Mouse (Mus musculus) embryonic facial prominence, embryonic 15.5 days (tissue): Measurements from ENCODE around the gene B4galt2. TPM values are rescaled to one million over a fixed set of nuclear protein-coding genes. Genes with fewer than 3 reads are reported as not detected.

Source experiments
- ATAC-seq: fragments of 200-750 bp; cut with Nextera tagmentation; 2 replicates; pipeline ENCODE4 v1.8.0; 2017; ENCODE audit warnings: low read depth, moderate TSS enrichment; ENCODE audit not compliant: insufficient number of reproducible peaks, low FRiP score, low TSS enrichment
- H3K27ac ChIP-seq: fragments of 300-500 bp; sonication (generic); replicated peaks from 2 replicates; pipeline ENCODE4 v1.5.1; 2015; ENCODE audit warnings: mild to moderate bottlenecking, inconsistent platforms
- H3K27me3 ChIP-seq: fragments of 300-500 bp; sonication (generic); 2 replicates; pipeline ENCODE4 v1.6.1; 2015; ENCODE audit warnings: inconsistent platforms
- H3K36me3 ChIP-seq: fragments of 300-500 bp; sonication (generic); 2 replicates; pipeline ENCODE4 v1.6.1; 2015; ENCODE audit warnings: mild to moderate bottlenecking, inconsistent platforms
- H3K4me1 ChIP-seq: fragments of 300-500 bp; sonication (generic); 2 replicates; pipeline ENCODE4 v1.6.1; 2015; ENCODE audit warnings: inconsistent platforms
- H3K4me2 ChIP-seq: fragments of 300-500 bp; sonication (generic); replicated peaks from 2 replicates; pipeline ENCODE4 v1.6.1; 2015; ENCODE audit warnings: mild to moderate bottlenecking, inconsistent platforms
- H3K4me3 ChIP-seq: fragments of 300-500 bp; sonication (generic); replicated peaks from 2 replicates; pipeline ENCODE4 v1.5.1; 2015; ENCODE audit warnings: mild to moderate bottlenecking, inconsistent platforms
- H3K9ac ChIP-seq: fragments of 300-500 bp; sonication (generic); 2 replicates; pipeline ENCODE4 v1.6.1; 2015; ENCODE audit warnings: inconsistent platforms
- H3K9me3 ChIP-seq: fragments of 300-500 bp; sonication (generic); replicated peaks from 2 replicates; pipeline ENCODE4 v1.6.1; 2016; ENCODE audit warnings: inconsistent platforms
- WGBS: fragments of 180-500 bp; shearing (Covaris S2); methylation state at CpG from one replicate; pipeline ENCODE4 v1.1.7; 2015; 5-methylcytosine and 5-hydroxymethylcytosine counted together
- polyA plus RNA-seq: library from polyadenylated mRNA; unstranded; fragments of >200 nt; fragmentation: Nextera tagmentation; extraction: Ambion mirVana; gene quantifications from 2 replicates; pipeline ENCODE4 v1.2.1, GENCODE M21; 2015

B4galt2 gene
- polyA plus RNA-seq, 1 experiment from 2014 or later, result 32.0 TPM

- peak overlapping the region; percentile 10 for H3K4me2 ChIP-seq
- no peak overlapping the region for H3K4me3 ChIP-seq
- peaks cover 39% of the 10 kb centered on the region for H3K4me1 ChIP-seq
- H3K27me3 ChIP-seq, result no peaks in the 10 kb centered on the region
- no peak for ATAC-seq
- no peaks in the 10 kb centered on the region for H3K9me3 ChIP-seq
- H3K36me3 ChIP-seq, result no peaks in the 10 kb centered on the region; the same call in 1 of the 2 replicates
- no peak overlapping the region for H3K27ac ChIP-seq
- H3K9ac ChIP-seq, result no peak overlapping the region
- WGBS, result 14% methylated on average over 24 of the region's 24 CpGs
Observed at GRCm38 (mm10) chr4:117867823-117868222, 15.5 kb downstream of the B4galt2 start.

- Histone ChIP-seq H3K9ac (no peak overlapping the region), H3K9me3 (no peaks in the 10 kb centered on the region), H3K4me3 (no peak overlapping the region), H3K4me1 (peaks cover 33% of the 10 kb centered on the region), H3K27ac (0 out of 2 replicates have a peak overlapping the region, but pooled peaks have one; percentile 51), H3K36me3 (no peaks in the 10 kb centered on the region; the same call in 1 of the 2 replicates), H3K27me3 (no peaks in the 10 kb centered on the region), H3K4me2 (no peak overlapping the region)
- 71% methylated on average over 6 of the region's 6 CpGs for WGBS
- no peak for ATAC-seq
Observed at GRCm38 (mm10) chr4:117867000-117867399, 16.3 kb downstream of the B4galt2 start.

GRCm38 (mm10) chr4:117866083-117866482 lies 17.2 kb downstream of the B4galt2 start:
- H3K4me3 ChIP-seq, result no peak overlapping the region
- ATAC-seq, result peak; percentile 66
- no peak overlapping the region for H3K9ac ChIP-seq
- peak overlapping the region; percentile 51; the same call in 1 of the 2 replicates for H3K27ac ChIP-seq
- H3K36me3 ChIP-seq, result no peaks in the 10 kb centered on the region; the same call in 1 of the 2 replicates
- no peaks in the 10 kb centered on the region for H3K27me3 ChIP-seq
- H3K4me1 ChIP-seq, result peaks cover 31% of the 10 kb centered on the region
- no peaks in the 10 kb centered on the region for H3K9me3 ChIP-seq
- H3K4me2 ChIP-seq, result no peak overlapping the region
- 29% methylated on average over 9 of the region's 9 CpGs for WGBS

- 29% methylated on average over 4 of the region's 4 CpGs for WGBS
- no peaks in the 10 kb centered on the region for H3K36me3 ChIP-seq
- H3K9me3 ChIP-seq, result no peaks in the 10 kb centered on the region
- H3K9ac ChIP-seq, result no peak overlapping the region
- no peak overlapping the region for H3K4me3 ChIP-seq
- no peak for ATAC-seq
- H3K4me1 ChIP-seq, result peaks cover 23% of the 10 kb centered on the region
- no peak overlapping the region for H3K4me2 ChIP-seq
- H3K27me3 ChIP-seq, result no peaks in the 10 kb centered on the region
- no peak overlapping the region for H3K27ac ChIP-seq
Observed at GRCm38 (mm10) chr4:117862823-117863222, 20.5 kb downstream of the B4galt2 start.

- Histone ChIP-seq H3K4me1 (peaks cover 5% of the 10 kb centered on the region; the same call in 1 of the 2 replicates), H3K4me2 (no peak overlapping the region), H3K9ac (no peak overlapping the region), H3K27ac (no peak overlapping the region), H3K9me3 (no peaks in the 10 kb centered on the region), H3K27me3 (no peaks in the 10 kb centered on the region), H3K4me3 (no peak overlapping the region), H3K36me3 (peaks cover 10% of the 10 kb centered on the region; the same call in 1 of the 2 replicates)
- ATAC-seq, result no peak
- WGBS, result 69% methylated on average over 9 of the region's 9 CpGs
Observed at GRCm38 (mm10) chr4:117860570-117860969, 22.7 kb downstream of the B4galt2 start.

- H3K36me3 ChIP-seq, result peaks cover 10% of the 10 kb centered on the region; the same call in 1 of the 2 replicates
Observed at GRCm38 (mm10) chr4:117858794-117859193, 24.5 kb downstream of the B4galt2 start.

GRCm38 (mm10) chr4:117855146-117855545 lies 28.1 kb downstream of the B4galt2 start:
- Histone ChIP-seq H3K36me3 (peaks cover 10% of the 10 kb centered on the region; the same call in 1 of the 2 replicates), H3K27me3 (no peaks in the 10 kb centered on the region), H3K27ac (no peak overlapping the region), H3K4me2 (no peak overlapping the region), H3K9me3 (no peaks in the 10 kb centered on the region), H3K4me3 (no peak overlapping the region), H3K9ac (no peak overlapping the region), H3K4me1 (0 out of 2 replicates have a peak, but pooled peaks cover 3% of the 10 kb centered on the region)
- 52% methylated on average over 9 of the region's 9 CpGs for WGBS
- 0 out of 2 replicates have a peak, but pooled peaks have one; percentile 27 for ATAC-seq

More at GRCm38 (mm10) chr4:117858794-117859193, 24.5 kb downstream of the B4galt2 start:
- Histone ChIP-seq H3K4me2 (no peak overlapping the region), H3K9me3 (no peaks in the 10 kb centered on the region), H3K4me3 (no peak overlapping the region), H3K4me1 (0 out of 2 replicates have a peak, but pooled peaks cover 3% of the 10 kb centered on the region), H3K27ac (no peak overlapping the region), H3K27me3 (no peaks in the 10 kb centered on the region), H3K9ac (no peak overlapping the region)
- no peak for ATAC-seq
- 77% methylated on average over 3 of the region's 3 CpGs for WGBS

GRCm38 (mm10) chr4:117852152-117852868 lies 31.0 kb downstream of the B4galt2 start:
- 84% methylated on average over 10 of the region's 10 CpGs for WGBS
- peaks cover 8% of the 10 kb centered on the region; the same call in 1 of the 2 replicates for H3K36me3 ChIP-seq
- ATAC-seq, result no peak

GRCm38 (mm10) chr4:117850871-117851270 lies 32.4 kb downstream of the B4galt2 start:
- Histone ChIP-seq H3K27me3 (no peaks in the 10 kb centered on the region), H3K36me3 (no peaks in the 10 kb centered on the region), H3K4me3 (no peak overlapping the region), H3K27ac (no peak overlapping the region), H3K4me1 (0 out of 2 replicates have a peak, but pooled peaks cover 3% of the 10 kb centered on the region), H3K4me2 (no peak overlapping the region), H3K9me3 (no peaks in the 10 kb centered on the region), H3K9ac (no peak overlapping the region)
- 64% methylated on average over 7 of the region's 7 CpGs for WGBS
- no peak for ATAC-seq

More at GRCm38 (mm10) chr4:117852152-117852868, 31.0 kb downstream of the B4galt2 start:
- 0 out of 2 replicates have a peak, but pooled peaks cover 3% of the 10 kb centered on the region for H3K4me1 ChIP-seq
- H3K9me3 ChIP-seq, result no peaks in the 10 kb centered on the region
- H3K27me3 ChIP-seq, result no peaks in the 10 kb centered on the region
- no peak overlapping the region for H3K9ac ChIP-seq
- no peak overlapping the region for H3K4me2 ChIP-seq
- H3K4me3 ChIP-seq, result no peak overlapping the region
- H3K27ac ChIP-seq, result no peak overlapping the region

- no peak overlapping the region for H3K27ac ChIP-seq
- ATAC-seq, result no peak
- H3K36me3 ChIP-seq, result no peaks in the 10 kb centered on the region
- H3K27me3 ChIP-seq, result no peaks in the 10 kb centered on the region
- no peak overlapping the region for H3K4me2 ChIP-seq
- 0 out of 2 replicates have a peak, but pooled peaks cover 3% of the 10 kb centered on the region for H3K4me1 ChIP-seq
- H3K4me3 ChIP-seq, result no peak overlapping the region
- no peaks in the 10 kb centered on the region for H3K9me3 ChIP-seq
- no peak overlapping the region for H3K9ac ChIP-seq
- WGBS, result 77% methylated on average over 7 of the region's 7 CpGs
Observed at GRCm38 (mm10) chr4:117850176-117850575, 33.1 kb downstream of the B4galt2 start.

- H3K9ac ChIP-seq, result no peak overlapping the region
- no peaks in the 10 kb centered on the region for H3K9me3 ChIP-seq
- WGBS, result 41% methylated on average over 5 of the region's 5 CpGs
- no peak overlapping the region for H3K27ac ChIP-seq
- 0 out of 2 replicates have a peak, but pooled peaks cover 3% of the 10 kb centered on the region for H3K4me1 ChIP-seq
- H3K4me2 ChIP-seq, result no peak overlapping the region
- H3K36me3 ChIP-seq, result no peaks in the 10 kb centered on the region
- no peaks in the 10 kb centered on the region for H3K27me3 ChIP-seq
- ATAC-seq, result no peak
- no peak overlapping the region for H3K4me3 ChIP-seq
Observed at GRCm38 (mm10) chr4:117849506-117849905, 33.8 kb downstream of the B4galt2 start.
